Mouse (Mus musculus) CH12F3 (cell line): ENCODE measurements around the gene 9530077C05Rik.
"Not testable (repeated sequence)": the region's sequence is repeated elsewhere in the genome, so short reads cannot be mapped to it uniquely, and the experiment has no call there.

Experiments used
- in situ Hi-C: fragments of 300-500 bp; cut with MboI; formaldehyde crosslinking; loops from 2 replicates; pipeline ENCODE4 v1.14.3; 2020; ENCODE audit warnings: low sequenced_read_pairs

Gene 9530077C05Rik

GRCm38 (mm10) chr9:22417547-22417946 lies 6.2 kb downstream of the 9530077C05Rik start:
- in situ Hi-C loops, result no loop called here

DNA sequence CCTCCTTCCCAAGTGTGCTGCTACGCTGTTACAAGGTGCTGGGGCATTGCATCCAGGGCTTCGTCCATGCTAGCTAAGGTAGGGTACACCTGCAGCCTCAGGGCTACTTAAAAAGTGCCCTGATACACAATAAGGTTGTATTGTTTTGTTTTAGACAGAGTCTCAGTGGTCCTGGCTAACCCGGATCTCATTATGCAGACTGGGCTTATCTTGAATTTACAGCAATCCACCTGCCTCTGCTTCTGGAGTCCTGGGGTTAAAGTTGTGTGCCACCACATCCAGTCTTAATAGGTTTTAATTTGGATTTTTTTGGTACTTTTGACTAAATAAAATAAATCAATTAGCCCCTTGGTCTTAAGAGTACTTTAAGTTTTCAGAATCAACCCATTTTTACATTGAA lies 8.6 kb downstream of the 9530077C05Rik start:
- in situ Hi-C loops, result no loop called here

DNA sequence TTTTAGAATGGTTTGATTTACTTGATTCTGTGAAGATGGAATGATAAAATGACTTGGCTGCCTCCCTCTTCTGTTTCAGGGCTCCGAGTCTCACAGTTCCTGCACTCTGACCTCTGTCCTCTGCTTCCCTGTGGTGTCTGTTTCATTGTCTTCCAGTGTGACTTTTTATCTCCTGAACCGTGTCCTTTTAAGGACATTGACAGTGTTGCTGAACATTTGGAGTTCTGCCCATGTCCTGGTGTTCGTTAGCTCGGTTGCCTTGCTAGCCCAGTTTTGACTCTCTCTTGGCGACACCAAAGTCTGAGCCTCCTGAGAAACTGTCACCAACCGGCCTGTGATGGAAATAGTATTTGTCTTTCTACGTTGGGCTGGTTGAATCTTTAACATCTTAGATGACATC lies 9.2 kb downstream of the 9530077C05Rik start:
- in situ Hi-C loops, result no loop called here

DNA sequence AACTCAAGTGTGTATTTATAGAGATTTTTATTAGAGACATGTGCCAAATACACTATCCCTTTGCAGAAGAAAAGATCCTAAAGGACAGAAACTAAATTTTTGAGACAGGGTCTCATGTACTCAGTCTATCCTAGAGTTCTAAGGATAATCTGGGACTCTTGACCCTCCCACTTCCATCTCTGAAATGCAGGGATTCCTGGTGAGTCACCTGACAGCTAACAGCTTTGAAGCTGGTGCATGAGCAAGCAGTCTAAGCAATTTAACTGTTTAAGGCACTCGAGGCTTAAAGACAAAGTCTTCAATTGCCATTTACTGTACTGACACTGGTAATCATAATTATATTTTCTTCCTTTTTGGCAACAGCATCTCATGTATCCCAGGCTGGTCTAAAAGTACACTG lies 11.2 kb downstream of the 9530077C05Rik start:
- in situ Hi-C loops, result no loop called here

DNA sequence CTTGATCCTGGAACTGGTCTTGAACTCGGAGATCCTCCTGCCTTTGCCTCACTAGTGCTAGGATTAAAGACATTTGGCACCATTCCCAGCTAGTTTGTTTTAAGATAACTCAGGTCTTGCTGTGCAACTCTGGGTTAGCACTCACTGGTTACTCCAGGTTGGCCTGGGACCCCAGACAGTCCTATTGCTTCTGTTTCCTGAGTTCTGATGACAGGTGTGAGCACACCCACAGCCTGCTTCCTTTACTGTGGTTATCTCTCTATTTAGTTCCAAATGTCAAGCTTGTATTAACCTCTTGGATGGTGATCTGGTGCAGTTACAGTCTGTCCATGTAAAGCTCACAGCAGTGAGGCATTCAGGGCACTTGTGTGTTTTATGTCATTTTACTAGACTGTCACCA lies 12.2 kb downstream of the 9530077C05Rik start:
- in situ Hi-C loops, result no loop called here

GRCm38 (mm10) chr9:22424196-22424595 lies 12.9 kb downstream of the 9530077C05Rik start:
- in situ Hi-C loops, result no loop called here

DNA sequence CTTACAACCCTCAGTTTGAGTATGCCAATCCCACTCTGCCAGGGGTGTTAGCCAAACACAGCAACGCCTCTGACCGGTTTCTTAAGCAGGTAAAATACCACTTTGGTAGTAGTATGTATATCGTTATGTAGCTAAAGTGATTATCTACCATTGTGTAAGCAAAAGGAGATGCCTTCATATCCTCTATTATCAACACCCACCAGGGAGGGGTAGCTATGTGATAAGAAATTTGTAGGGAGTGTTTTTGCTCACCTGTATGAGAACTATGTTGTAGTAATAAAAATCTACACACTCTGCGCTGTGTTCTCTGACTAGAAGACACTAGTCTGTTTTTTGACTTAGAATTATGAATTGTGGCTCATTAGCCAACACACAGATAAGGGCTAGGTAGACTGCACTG lies 13.4 kb downstream of the 9530077C05Rik start:
- in situ Hi-C loops, result no loop called here

GRCm38 (mm10) chr9:22428028-22428665 lies 16.8 kb downstream of the 9530077C05Rik start:
- in situ Hi-C loops, result no loop called here

DNA sequence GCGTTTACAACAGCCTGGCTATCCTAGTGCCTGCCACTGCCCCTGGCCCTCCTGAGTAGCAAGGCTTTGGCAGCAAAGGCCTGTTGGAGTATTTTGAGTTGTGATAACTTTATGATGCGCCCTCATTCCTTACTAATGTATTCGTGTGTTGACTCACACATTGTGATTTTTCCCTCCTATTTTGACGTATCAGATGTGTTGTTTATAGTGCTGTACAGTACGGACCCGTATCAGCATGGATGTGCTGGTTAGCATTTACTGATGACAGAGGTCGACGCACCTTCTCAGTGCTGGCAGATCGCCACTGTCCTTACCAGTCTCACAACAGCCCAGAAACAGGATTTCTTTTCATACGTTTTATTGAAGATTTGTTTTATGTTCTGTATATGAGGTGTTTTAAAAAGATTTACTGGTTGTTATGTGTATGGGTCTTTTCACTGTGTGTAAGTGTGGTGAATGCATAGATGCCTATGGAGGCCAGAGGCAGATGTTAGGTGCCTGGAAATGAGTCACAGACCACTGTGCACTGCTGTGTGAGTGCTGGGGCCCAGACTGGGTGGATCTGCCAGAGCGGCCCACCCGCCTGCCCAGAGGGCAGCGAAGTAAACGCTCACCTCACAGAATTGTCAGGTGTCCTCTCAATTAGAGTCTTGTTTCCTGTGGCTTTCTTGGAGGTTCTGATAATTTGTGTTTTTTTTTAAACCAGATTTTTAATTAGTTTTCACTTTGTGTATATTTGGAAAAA lies 17.5 kb downstream of the 9530077C05Rik start:
- in situ Hi-C loops, result no loop called here

DNA sequence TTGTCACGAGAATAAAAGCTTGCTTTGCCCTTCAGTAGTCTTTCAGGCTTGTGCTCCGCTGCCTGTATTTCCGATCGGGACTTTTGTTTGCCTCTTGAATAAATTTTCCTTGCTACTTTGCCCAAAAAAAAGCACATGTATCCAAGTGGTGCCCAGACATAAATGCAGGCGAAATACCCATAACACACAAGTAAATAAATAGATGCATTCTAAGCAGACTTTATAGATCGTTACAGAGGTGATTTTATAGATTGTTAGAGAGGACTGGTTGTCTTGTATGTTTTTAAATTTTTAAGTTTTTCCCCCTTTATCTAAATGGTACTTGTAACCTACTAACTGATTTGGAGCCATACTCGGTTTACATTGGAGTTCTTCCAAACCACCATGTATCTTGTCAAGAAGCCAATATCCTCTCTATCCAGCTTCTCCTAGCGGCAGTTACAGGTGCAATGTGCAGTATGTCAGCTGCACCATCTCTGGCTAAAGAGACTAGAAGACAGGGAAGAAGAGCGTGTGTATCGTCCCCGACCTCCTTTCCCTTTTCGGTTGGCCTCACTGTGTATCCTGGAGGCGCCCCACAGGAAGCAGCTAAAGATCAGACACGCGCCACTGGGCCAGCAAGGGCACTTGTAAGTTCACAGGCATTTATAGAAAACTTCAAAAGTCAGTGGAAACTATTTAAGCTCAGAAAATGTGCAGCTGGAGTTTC lies 18.4 kb downstream of the 9530077C05Rik start:
- in situ Hi-C loops, result no loop called here

DNA sequence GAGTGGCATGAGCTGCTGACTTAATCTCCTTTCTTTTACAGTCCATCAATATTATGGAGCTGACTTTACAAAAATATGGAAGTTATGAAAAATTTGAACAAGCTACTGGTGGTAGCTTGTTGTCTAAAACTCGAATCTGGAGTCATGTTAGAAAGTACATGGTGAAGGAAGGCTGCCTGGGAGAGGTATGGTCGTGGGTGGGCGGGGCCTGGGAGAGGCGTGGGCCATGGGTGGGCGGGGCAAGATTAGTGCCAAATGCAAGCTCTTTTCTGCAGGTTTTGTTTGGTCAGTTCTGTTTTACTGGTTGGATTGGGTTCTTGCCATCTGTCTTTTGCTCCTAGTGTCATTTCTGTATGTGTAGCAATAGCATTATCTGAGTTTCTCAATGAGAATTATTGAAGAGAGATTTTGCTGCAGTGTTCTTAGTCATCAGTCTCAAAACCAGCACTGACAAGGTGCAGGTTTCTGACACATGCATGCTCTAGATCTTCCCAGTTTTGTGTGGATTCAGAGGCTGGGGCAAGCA lies 19.1 kb downstream of the 9530077C05Rik start:
- in situ Hi-C loops, result no loop called here

DNA sequence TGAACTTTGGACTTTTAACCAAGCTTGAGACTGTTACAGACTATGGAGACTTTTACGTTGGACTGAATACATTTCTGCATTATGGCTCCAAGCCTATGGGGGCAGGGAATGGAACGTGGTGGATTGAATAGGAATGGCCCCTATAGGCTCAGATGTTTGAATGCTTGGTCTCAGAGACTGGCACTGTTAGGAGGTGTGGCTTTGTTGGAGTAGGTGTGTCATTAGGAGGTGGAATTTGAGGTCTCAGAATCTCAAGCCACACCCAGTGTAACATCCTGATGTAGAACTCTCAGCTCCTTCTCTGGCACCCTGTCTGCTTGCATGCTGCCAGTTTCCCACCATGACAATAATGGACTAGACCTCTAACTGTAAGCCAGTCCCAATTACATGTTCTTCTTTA lies 21.9 kb downstream of the 9530077C05Rik start:
- in situ Hi-C loops, result no loop called here

GRCm38 (mm10) chr9:22434101-22434500 lies 22.8 kb downstream of the 9530077C05Rik start:
- in situ Hi-C loops, result no loop called here

DNA sequence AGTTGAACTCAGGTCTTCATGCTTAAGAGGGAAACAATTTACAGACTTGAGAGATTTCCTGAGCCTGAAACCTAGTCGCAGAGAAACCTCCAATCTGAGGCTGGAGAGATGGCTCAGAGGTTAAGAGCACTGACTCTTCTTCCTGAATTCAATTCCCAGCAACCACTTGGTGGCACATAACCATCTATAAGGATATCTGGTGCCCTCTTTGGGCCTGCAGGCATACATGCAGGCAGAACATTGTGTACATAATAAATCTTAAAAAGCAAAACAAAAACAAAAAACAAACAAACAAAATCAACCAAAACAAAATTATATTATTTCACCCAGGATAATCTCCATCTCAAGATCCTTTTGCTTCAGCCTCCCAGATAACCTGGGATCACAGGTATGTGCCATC lies 27.5 kb downstream of the 9530077C05Rik start:
- in situ Hi-C loops, result no loop called here

DNA sequence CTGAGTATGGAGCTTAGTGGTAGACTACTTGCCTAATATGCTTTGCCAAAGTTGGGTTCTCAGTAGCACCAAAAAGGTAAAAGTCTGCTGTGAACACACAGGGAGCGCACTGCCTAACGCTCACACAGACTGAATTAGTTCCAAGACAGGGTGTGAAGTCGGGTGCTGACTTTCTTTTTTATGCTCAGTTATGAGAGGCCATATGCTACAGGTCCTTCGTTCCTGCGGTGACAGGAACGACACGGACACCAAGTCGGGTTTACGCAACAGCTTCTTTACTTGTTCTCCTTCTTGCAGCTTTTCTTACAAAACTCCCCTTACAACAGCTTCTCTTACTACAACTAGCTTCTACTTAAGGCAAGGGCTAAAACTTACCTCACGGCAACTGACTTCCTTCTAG lies 31.8 kb downstream of the 9530077C05Rik start:
- in situ Hi-C loops, result no loop called here

GRCm38 (mm10) chr9:22445123-22445522 lies 33.8 kb downstream of the 9530077C05Rik start:
- in situ Hi-C loops, result no loop called here

- in situ Hi-C loops, result no loop called here
These were observed 35.9 kb downstream of the 9530077C05Rik start for GRCm38 (mm10) chr9:22447213-22447612.

DNA sequence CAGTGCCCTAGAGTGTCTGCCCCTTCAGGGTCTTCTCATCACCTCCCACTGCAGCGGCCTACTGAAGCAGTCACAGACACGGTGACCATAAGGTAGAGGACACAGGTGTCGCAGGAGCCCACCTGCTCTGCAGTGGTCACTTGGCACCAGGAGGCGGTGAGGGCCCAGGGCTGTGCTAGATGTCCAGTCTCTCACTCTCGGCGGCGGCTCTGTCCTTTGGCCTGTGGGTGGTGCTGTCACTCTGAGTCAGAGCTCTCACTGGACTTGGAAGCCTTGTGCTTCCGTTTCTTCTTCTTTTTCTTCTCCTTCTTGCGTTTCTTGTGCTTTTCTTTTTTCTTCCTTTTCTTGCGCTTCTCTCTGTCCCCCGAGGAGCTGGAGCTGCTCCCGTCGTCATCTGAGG lies 37.1 kb downstream of the 9530077C05Rik start:
- in situ Hi-C loops, result no loop called here

DNA sequence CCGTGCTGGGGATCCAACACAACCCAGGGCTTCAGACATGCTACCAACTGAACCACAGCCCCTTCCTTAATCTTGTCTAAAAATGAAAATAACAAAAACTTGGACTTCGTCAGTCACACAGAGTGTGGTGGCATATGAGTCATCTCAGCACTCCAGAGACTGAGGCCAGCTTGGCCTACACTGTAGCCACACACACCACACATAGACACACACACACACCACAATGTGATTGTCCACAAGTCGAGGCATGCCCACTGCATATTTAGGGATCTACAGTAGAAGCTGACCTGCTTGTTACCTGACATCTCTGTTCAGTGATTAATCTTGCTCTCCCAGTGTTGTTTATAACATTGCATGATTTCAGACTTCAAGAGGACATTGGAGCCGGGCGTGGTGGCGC lies 37.9 kb downstream of the 9530077C05Rik start:
- in situ Hi-C loops, result no loop called here

DNA sequence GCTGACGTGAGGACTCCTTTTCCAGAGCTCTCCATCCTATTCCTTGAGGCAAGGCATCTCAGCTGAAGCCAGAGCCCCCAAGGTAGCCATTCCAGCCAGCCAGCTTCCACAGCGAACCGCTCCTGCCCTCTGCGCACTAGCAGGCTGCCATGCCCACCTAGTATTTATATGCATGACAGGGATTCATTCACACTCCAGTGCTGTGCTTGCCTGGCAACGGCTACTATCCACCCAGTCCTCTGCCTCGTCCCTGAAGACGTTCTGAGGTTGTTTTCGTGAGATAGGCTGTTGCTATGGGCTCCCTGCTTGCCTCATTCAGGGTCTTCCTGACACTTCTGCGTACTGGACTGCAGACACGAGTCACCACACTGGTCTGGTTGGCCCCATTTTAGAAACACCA lies 41.4 kb downstream of the 9530077C05Rik start:
- in situ Hi-C loops, result no loop called here

DNA sequence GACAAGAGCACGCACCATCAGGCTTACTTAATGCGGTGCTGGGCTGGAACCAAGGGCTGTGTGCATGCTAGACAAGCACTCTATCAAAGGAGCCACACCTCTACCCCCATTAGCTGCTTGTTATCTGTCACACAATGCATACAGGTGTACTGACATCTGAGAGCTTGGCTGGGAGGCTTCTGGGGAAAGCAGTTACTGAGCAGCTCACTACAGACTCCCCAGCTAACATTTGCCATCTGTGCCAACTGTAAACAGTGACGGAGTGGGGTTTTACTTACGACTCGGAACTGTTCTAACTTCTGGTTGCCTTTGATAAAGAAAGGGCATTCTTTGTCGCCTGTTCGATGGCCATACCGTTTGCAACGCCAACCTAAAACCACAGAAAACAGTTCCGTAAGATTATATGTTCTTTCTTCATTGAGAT lies 42.2 kb downstream of the 9530077C05Rik start:
- in situ Hi-C loops, result no loop called here

DNA sequence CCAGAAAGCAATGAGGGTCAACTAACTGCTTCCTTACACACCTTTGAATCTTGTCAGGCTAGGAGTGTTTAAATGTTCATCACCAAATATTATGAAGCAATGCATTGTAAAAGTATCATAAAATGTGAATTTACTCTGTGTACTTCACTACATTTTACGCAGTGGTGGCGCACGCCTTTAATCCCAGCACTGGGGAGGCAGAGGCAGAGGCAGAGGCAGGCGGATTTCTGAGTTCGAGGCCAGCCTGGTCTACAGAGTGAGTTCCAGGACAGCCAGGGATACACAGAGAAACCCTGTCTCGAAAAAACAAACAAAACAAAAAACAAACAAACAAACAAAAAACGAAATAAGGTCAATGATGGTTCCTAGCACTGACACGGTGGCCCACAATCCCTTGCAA lies 42.7 kb downstream of the 9530077C05Rik start, which contains the start of gene Gm17545:
Gene Gm17545, plus strand, starts transcription at position 301 of the 400 bp plus-strand sequence.
- in situ Hi-C loops, result not testable (repeated sequence)
